Mouse (Mus musculus) kidney, postnatal 0 days (tissue): ENCODE results near the gene Lgals9. TPM values are rescaled to one million over a fixed set of nuclear protein-coding genes. Genes with fewer than 3 reads are reported as not detected.
"Not testable (repeated sequence)": the region's sequence is repeated elsewhere in the genome, so short reads cannot be mapped to it uniquely, and the experiment has no call there.

Experiments used
- ATAC-seq: fragments of 200-750 bp; cut with Nextera tagmentation; replicated peaks from 2 replicates; pipeline ENCODE4 v1.8.0; 2017; ENCODE audit warnings: low read depth, moderate number of reproducible peaks, moderate TSS enrichment, moderate library complexity; ENCODE audit not compliant: low FRiP score
- DNase-seq: peaks from one replicate; pipeline ENCODE4 v3.0.0-alpha.2; 2016; ENCODE audit warnings: low spot score
- H3K27ac ChIP-seq: fragments of 300-500 bp; sonication (generic); 2 replicates; pipeline ENCODE4 v1.5.1; 2014; ENCODE audit warnings: mild to moderate bottlenecking
- H3K27me3 ChIP-seq: fragments of 300-500 bp; sonication (generic); 2 replicates; pipeline ENCODE4 v1.6.1; 2014; ENCODE audit warnings: low read length, mixed read lengths; ENCODE audit not compliant: insufficient read depth
- H3K36me3 ChIP-seq: fragments of 300-500 bp; sonication (generic); 2 replicates; pipeline ENCODE4 v1.6.1; 2014; ENCODE audit warnings: low read length, mixed read lengths; ENCODE audit not compliant: insufficient read depth
- H3K4me1 ChIP-seq: fragments of 300-500 bp; sonication (generic); replicated peaks from 2 replicates; pipeline ENCODE4 v1.6.1; 2014; ENCODE audit warnings: antibody characterized with exemption, low read length, mixed read lengths; ENCODE audit not compliant: insufficient read depth
- H3K4me2 ChIP-seq: fragments of 300-500 bp; sonication (generic); 2 replicates; pipeline ENCODE4 v1.6.1; 2014; ENCODE audit warnings: mild to moderate bottlenecking, low read length, moderate library complexity, mixed read lengths
- H3K4me3 ChIP-seq: fragments of 300-500 bp; sonication (generic); replicated peaks from 2 replicates; pipeline ENCODE4 v1.5.1; 2014; ENCODE audit warnings: low read depth, low read length
- H3K9ac ChIP-seq: fragments of 300-500 bp; sonication (generic); 2 replicates; pipeline ENCODE4 v1.6.1; 2014; ENCODE audit warnings: low read depth, low read length
- H3K9me3 ChIP-seq: fragments of 300-500 bp; sonication (generic); replicated peaks from 2 replicates; pipeline ENCODE4 v1.6.1; 2016; ENCODE audit warnings: low read length, inconsistent platforms, mixed read lengths
- CTCF ChIP-seq: IDR thresholded peaks from 2 replicates; pipeline ENCODE4 v1.5.1; 2016; ENCODE audit warnings: antibody characterized with exemption, low read depth, mild to moderate bottlenecking, moderate library complexity
- WGBS: fragments of 180-500 bp; shearing (Covaris S2); extraction: QIAGEN DNeasy Blood & Tissue Kit; methylation state at CpG from one replicate; pipeline ENCODE4 v1.1.7; 2014; 5-methylcytosine and 5-hydroxymethylcytosine counted together
- polyA plus RNA-seq: library from polyadenylated mRNA; unstranded; fragments of >200 nt; fragmentation: Nextera tagmentation; extraction: Ambion mirVana; gene quantifications from 2 replicates; pipeline ENCODE4 v1.2.1, GENCODE M21; 2015

The Lgals9 gene
- polyA plus RNA-seq, 1 experiment from 2014 or later: 94.0 TPM

DNA sequence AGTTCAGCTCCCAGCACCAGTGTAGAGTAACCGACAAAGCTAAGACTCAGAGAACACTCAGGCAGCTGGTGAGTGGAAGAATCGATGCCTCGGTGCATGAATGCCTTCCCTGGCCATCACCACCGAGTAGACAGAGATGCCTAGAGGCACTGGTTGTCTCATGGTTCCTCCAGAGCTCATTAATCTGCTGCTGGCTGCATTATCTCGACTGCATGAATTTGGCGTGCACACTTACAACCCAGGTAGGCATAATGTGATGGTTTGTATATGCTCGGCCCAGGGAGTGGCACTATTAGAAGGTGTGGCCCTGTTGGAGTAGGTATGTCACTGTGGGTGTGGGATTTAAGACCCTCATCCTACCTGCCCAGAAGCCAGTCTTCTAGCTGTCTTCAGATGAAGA is 24.1 kb upstream of the Lgals9 start:
- no peak overlapping the region for H3K27ac ChIP-seq
- H3K9me3 ChIP-seq: no peaks in the 10 kb centered on the region
- H3K36me3 ChIP-seq: no peaks in the 10 kb centered on the region
- DNase-seq: no peak
- no peak for TF ChIP-seq CTCF
- H3K4me3 ChIP-seq: no peak overlapping the region
- H3K9ac ChIP-seq: no peak overlapping the region
- ATAC-seq: no peak
- H3K4me1 ChIP-seq: peaks cover 4% of the 10 kb centered on the region; the same call in 1 of the 2 replicates
- H3K27me3 ChIP-seq: no peaks in the 10 kb centered on the region
- H3K4me2 ChIP-seq: no peak overlapping the region
- WGBS: 87% methylated on average over 7 of the region's 7 CpGs

DNA sequence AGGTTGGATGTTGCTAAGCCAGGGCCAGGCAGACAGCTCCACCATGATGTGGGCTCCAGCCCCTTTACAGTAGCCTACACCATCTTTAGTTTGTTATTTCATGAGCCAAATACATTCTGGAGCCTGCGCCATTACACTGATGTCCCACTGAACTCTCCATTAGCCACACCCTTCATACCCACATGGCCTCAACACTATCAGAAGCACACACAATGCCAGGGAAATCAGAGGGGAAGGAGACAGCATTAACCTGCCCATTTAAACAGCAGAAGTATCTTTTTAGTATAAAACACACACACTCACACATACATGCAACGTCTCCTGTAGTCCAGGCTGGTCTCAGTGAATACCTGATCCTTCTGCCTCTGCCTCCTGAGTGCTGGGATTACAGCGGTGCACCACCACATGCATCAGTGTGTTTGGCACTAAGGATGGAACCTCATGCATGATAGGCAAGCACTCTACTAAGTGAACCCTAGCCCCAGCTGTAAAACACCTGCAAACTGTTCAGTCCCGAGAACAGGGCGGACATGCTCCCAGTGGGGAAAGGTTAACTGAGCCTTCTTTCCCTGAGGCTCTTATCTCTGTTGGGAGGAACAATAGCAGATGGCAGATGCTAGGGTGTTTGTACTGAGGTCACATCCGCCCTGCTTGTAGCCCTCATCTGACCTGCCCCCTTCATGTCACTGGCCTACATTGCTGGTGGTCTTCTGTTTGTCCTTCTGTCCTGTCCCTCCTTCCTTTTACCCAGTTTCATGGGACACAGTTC is 23.4 kb upstream of the Lgals9 start:
- Histone ChIP-seq H3K36me3 (no peaks in the 10 kb centered on the region), H3K4me1 (peaks cover 10% of the 10 kb centered on the region; the same call in 1 of the 2 replicates), H3K27me3 (no peaks in the 10 kb centered on the region), H3K9me3 (no peaks in the 10 kb centered on the region), H3K4me2 (no peak overlapping the region), H3K27ac (no peak overlapping the region), H3K9ac (no peak overlapping the region), H3K4me3 (no peak overlapping the region)
- TF ChIP-seq CTCF: no peak
- 84% methylated on average over 6 of the region's 6 CpGs for WGBS
- ATAC-seq (no peak), DNase-seq (no peak)

DNA sequence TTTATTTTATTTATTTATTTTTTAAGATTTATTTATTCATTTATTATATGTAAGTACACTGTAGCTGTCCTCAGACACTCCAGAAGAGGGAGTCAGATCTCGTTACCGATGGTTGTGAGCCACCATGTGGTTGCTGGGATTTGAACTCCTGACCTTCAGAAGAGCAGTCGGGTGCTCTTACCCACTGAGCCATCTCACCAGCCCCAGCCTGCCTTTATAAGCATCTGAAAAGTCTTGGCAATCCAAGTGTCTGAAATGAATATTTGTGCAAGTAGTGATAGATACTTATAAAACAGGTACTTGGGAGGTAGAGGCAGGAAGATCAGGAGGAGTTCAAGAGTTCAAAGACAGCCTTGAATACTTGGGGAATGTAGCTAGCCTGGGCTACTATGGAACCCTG is 22.6 kb upstream of the Lgals9 start:
- not testable (repeated sequence) for DNase-seq, H3K4me3 ChIP-seq, H3K27me3 ChIP-seq, H3K9ac ChIP-seq, H3K36me3 ChIP-seq, ATAC-seq, H3K4me2 ChIP-seq, H3K27ac ChIP-seq, H3K9me3 ChIP-seq
- 82% methylated on average over 3 of the region's 3 CpGs for WGBS
- H3K4me1 ChIP-seq: peaks cover 19% of the 10 kb centered on the region; the same call in 1 of the 2 replicates

DNA sequence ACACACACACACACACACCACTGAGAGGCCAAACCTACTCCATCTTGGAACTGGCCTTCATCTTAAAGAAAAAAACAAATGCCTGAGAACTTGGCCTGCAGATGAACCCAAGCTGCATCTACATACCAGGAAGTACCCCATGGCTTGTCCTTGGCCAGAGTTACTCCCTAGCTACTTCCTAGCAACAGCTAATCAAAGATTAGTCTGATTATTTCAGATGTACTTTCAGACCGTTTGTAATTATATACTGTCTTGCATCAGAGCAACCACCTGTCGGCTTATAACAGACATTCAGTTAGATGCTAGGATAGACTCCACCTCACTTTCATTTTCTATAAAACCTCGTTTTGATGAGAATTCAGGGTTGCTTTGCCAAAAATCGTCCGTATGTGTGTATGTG is 21.7 kb upstream of the Lgals9 start:
- H3K4me3 ChIP-seq: no peak overlapping the region
- H3K27ac ChIP-seq: no peak overlapping the region
- no peak for ATAC-seq
- no peaks in the 10 kb centered on the region for H3K36me3 ChIP-seq
- no peaks in the 10 kb centered on the region for H3K27me3 ChIP-seq
- 64% methylated on average over 5 of the region's 5 CpGs for WGBS
- peaks cover 20% of the 10 kb centered on the region; the same call in 1 of the 2 replicates for H3K4me1 ChIP-seq
- no peak overlapping the region for H3K9ac ChIP-seq
- H3K4me2 ChIP-seq: no peak overlapping the region
- no peaks in the 10 kb centered on the region for H3K9me3 ChIP-seq
- no peak for TF ChIP-seq CTCF
- DNase-seq: no peak

DNA sequence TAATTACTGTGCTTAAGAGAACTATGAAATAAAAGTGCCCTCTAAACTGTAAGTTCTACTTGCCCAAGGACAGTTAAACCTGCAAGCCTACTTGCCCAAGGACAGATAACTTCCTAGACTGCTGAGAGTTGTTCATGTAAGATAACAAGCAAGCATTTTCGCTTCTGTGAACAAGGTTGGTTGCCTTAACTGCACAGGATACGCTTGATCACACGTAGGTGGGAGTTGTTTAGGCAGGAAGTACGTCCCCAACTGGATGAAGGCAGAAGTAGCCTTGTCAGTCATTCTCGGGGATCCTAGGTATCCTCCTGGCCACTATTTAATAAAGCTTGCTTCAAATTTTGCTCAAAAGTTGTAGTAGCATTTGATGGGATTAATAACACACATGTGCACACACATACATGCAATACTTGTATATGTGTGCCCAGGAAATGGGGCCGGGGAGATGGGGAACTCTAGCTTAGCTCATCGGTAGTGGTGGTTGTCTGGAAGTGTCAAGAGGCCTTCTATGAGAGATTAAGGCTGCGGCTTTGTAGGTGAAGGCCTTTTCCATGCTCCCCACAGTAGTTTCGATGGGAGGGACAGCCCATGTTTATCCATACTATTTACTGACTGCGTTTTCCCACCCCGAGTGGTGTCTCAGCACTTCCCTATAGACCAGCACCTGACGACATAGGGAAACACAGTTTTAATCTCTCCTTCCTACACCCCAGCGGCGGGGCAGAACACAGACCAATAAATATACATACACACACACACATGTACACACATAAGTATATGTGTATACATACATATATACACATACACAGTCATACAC is 21.0 kb upstream of the Lgals9 start:
- no peak for ATAC-seq
- H3K27me3 ChIP-seq: no peaks in the 10 kb centered on the region
- peaks cover 20% of the 10 kb centered on the region; the same call in 1 of the 2 replicates for H3K4me1 ChIP-seq
- no peak for DNase-seq
- H3K4me2 ChIP-seq: no peak overlapping the region
- no peak overlapping the region for H3K4me3 ChIP-seq
- no peak overlapping the region for H3K9ac ChIP-seq
- TF ChIP-seq CTCF: no peak
- no peak overlapping the region for H3K27ac ChIP-seq
- H3K36me3 ChIP-seq: no peaks in the 10 kb centered on the region
- WGBS: 77% methylated on average over 14 of the region's 14 CpGs
- no peaks in the 10 kb centered on the region for H3K9me3 ChIP-seq

DNA sequence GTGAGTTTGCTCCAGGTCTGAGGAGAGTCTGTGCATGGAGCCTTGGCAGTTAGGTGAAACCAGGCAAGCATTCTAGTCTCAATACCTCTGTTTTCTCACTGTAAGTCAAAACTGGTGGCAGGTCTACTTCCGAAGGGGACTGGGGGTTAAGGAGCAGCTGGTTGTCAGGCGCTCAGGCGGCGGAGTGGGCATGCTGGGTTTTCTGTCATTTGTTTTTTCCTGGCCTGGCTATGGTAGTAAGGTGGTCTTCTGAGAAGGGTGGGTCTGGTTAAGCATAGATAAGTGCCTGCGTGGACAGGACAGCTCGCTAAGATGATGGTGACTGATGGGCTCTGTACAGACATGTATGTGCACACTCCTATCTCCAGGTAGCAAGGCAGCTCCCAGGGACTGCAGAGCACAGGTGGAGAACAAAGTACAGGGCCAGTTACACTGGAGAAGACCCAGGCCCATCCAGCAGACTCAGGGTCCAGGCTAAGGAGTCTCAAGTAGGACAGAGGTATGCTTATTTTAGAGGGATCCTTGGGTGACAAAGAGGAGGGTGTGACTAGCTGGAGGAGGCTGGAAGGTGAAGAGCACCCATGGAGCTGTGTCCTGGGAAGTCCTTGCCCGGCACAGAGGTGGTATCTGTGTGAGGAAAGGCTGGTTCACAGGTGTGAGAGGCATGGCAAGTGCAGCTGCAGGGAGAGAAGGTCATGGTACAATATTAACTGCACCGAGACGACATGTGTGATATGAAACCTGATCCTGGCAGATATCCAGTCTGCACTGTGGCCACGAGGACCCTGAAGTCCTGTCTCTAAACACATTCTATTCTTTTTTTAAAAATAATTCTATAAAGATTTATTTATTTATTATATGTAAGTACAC is 19.3 kb upstream of the Lgals9 start:
- DNase-seq (no peak), ATAC-seq (no peak)
- no peaks in the 10 kb centered on the region for H3K9me3 ChIP-seq
- H3K4me3 ChIP-seq: no peak overlapping the region
- peaks cover 20% of the 10 kb centered on the region; the same call in 1 of the 2 replicates for H3K4me1 ChIP-seq
- H3K36me3 ChIP-seq: no peaks in the 10 kb centered on the region
- 69% methylated on average over 10 of the region's 10 CpGs for WGBS
- no peak overlapping the region for H3K4me2 ChIP-seq
- H3K27ac ChIP-seq: peak overlapping the region; percentile 75; the same call in 1 of the 2 replicates
- H3K9ac ChIP-seq: no peak overlapping the region
- no peaks in the 10 kb centered on the region for H3K27me3 ChIP-seq
- TF ChIP-seq CTCF: no peak
